Mouse (Mus musculus): ENCODE results near the gene Ube2cbp. TPM values are rescaled to one million over a fixed set of nuclear protein-coding genes. Genes with fewer than 3 reads are reported as not detected.

The Ube2cbp gene
- total and polyA plus RNA-seq, 3 experiments = 3.3 to 6.4 (median 5.5) TPM

DNA sequence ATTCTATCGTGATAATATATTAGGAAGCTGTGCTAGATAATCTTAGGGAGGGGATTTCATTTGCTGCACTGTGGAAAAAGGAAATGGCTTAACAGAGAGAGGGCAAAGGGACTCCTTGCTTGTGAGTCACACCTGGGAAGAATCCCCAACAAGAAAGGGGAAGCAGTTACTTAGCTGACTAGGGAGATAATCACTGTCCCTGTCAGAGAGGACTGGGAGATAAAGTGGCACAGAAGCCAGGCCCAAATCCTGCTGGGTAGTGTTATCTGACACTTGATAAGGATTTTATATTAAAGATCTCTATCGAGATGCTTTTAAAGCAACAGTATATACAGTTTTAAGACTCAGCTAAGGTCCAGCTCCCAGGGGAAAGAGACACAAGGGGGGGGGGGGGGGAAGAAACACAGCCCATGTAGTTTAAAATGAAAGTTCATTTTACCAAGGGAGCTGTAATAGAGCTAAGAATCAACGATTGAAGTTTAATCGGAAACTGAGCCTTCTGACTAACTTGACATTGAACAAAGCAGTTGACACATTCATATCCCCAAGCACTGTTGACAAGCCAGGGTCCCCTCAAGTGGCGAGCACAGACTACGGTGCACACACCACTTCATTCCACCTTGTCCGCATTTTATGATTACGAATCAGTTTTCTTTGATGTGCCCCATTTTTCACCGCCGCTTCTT lies 184.1 kb downstream of the Ube2cbp start:
- no peak overlapping the region for H3K9ac ChIP-seq (ENCODE audit: insufficient read depth, low read depth)
- DNase-seq (ENCODE audit: extremely low read depth) = no peak
- H3K9me3 ChIP-seq (replicated peaks; ENCODE audit: low read length) = peaks cover 6% of the 10 kb centered on the region
- TF ChIP-seq JUN (IDR thresholded peaks at IDR 0.05; ENCODE audit: insufficient read depth, low read depth, low read length) = no peak
- TF ChIP-seq ZMIZ1 (IDR thresholded peaks at IDR 0.05; ENCODE audit: low read depth, low read length) = no peak
- no peak for TF ChIP-seq ETS1 (conservative IDR thresholded peaks at IDR 0.05; ENCODE audit: low read depth, low read length)
- no peak for TF ChIP-seq EP300 (IDR thresholded peaks at IDR 0.05; ENCODE audit: low read length)
- no peak for TF ChIP-seq RAD21 (IDR thresholded peaks at IDR 0.05; ENCODE audit: low read depth, low read length)
- no peak for TF ChIP-seq MAFK (IDR thresholded peaks at IDR 0.05; ENCODE audit: insufficient replicate concordance, low read length)
- no peak for TF ChIP-seq MEF2A (IDR thresholded peaks at IDR 0.05; ENCODE audit: borderline replicate concordance, low read depth, low read length)
- TF ChIP-seq CTCF (conservative IDR thresholded peaks at IDR 0.05 in 1 of 2, IDR thresholded peaks at IDR 0.05 in 1 of 2; ENCODE audit: low read depth in 2 of 2, low read length in 2 of 2) = no peak
- no peak for TF ChIP-seq NELFE (IDR thresholded peaks at IDR 0.05; ENCODE audit: low read depth, low read length)
- no peak for TF ChIP-seq KAT2A (IDR thresholded peaks at IDR 0.05; ENCODE audit: insufficient replicate concordance, low read length)
- no peak for TF ChIP-seq SIN3A (IDR thresholded peaks at IDR 0.05; ENCODE audit: low read length)
- no peak for TF ChIP-seq CHD1 (IDR thresholded peaks at IDR 0.05; ENCODE audit: low read depth, low read length)
- TF ChIP-seq JUND (conservative IDR thresholded peaks at IDR 0.05; ENCODE audit: low read depth, low read length) = no peak
- no peak for TF ChIP-seq MYC (IDR thresholded peaks at IDR 0.05; ENCODE audit: low read depth, low read length)
- H3K4me2 ChIP-seq (ENCODE audit: insufficient read depth, low read depth, poor library complexity, severe bottlenecking) = no peak overlapping the region
- no peaks in the 10 kb centered on the region for H3K36me3 ChIP-seq (replicated peaks in 1 of 2; ENCODE audit: control insufficient read depth in 1 of 2, insufficient read depth in 1 of 2, low read length in 1 of 2)
- in situ Hi-C loops (cut with MboI; ENCODE audit: low pct_ligation_motif_present, low pct_unique_long_range_greater_than_20kb, low sequenced_read_pairs) (no loop called here), dilution Hi-C loops (cut with MboI; ENCODE audit: extremely low pct_ligation_motif_present, extremely low pct_unique_long_range_greater_than_20kb, low sequenced_read_pairs) (no loop called here)
- H3K27me3 ChIP-seq (replicated peaks) = no peaks in the 10 kb centered on the region
- peaks cover 0 to 4% of the 10 kb centered on the region in 2 experiments; a peak in 1 of 4 replicates for H3K4me1 ChIP-seq (ENCODE audit: control insufficient read depth in 1 of 2, insufficient read depth in 2 of 2)
- H3K4me3 ChIP-seq (replicated peaks in 1 of 3; ENCODE audit: low read depth in 2 of 3, low read length in 2 of 3, poor library complexity in 1 of 3) = no peak overlapping the region
- H3K27ac ChIP-seq (ENCODE audit: insufficient read depth, low read depth) = no peak overlapping the region
- H3K79me2 ChIP-seq (replicated peaks; ENCODE audit: control insufficient read depth, extremely low read depth, insufficient read depth, poor library complexity, severe bottlenecking) = no peaks in the 10 kb centered on the region

DNA sequence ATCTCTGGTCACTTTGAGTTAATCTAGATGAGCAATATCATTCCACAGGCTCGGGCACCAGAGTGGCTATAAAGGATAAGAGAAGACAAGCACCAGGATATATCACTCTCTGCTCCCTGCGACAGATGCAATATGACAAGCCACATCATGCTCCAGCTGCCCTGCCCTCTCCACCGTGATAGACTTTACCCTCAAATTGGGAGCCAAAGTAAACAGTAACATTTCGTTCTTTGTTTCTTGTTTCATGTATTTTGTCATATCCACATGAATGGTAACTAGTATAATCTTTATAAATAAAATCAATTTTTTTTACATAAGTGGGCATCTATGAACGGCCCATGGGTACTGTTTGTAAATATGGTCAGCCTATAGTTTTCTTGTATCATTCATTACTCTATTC lies 195.2 kb downstream of the Ube2cbp start:
- no peak for TF ChIP-seq MAX (IDR thresholded peaks at IDR 0.05; ENCODE audit: low read length)
- TF ChIP-seq NRF1 (IDR thresholded peaks at IDR 0.05; ENCODE audit: low read depth, low read length) = no peak
- no peak for TF ChIP-seq ELF1 (IDR thresholded peaks at IDR 0.05; ENCODE audit: low read depth, low read length)
- no peak for TF ChIP-seq MYC (IDR thresholded peaks at IDR 0.05; ENCODE audit: low read depth, low read length)
- TF ChIP-seq ZC3H11A (IDR thresholded peaks at IDR 0.05; ENCODE audit: low read depth, low read length) = no peak
- no peak for TF ChIP-seq ZMIZ1 (IDR thresholded peaks at IDR 0.05; ENCODE audit: low read depth, low read length)
- TF ChIP-seq CTCF (conservative IDR thresholded peaks at IDR 0.05 in 1 of 2, IDR thresholded peaks at IDR 0.05 in 1 of 2; ENCODE audit: low read depth in 2 of 2, low read length in 2 of 2) = no peak
- TF ChIP-seq BHLHE40 (IDR thresholded peaks at IDR 0.05; ENCODE audit: low read depth, low read length) = no peak
- Histone ChIP-seq H3K27me3 (replicated peaks) (no peaks in the 10 kb centered on the region), H3K4me1 (ENCODE audit: control insufficient read depth in 1 of 2, insufficient read depth in 2 of 2) (no peaks in the 10 kb centered on the region), H3K27ac (ENCODE audit: insufficient read depth, low read depth) (no peak overlapping the region), H3K9ac (ENCODE audit: insufficient read depth, low read depth) (no peak overlapping the region), H3K4me2 (ENCODE audit: insufficient read depth, low read depth, poor library complexity, severe bottlenecking) (no peak overlapping the region), H3K79me2 (replicated peaks; ENCODE audit: control insufficient read depth, extremely low read depth, insufficient read depth, poor library complexity, severe bottlenecking) (no peaks in the 10 kb centered on the region), H3K4me3 (replicated peaks in 1 of 3; ENCODE audit: low read depth in 2 of 3, low read length in 2 of 3, poor library complexity in 1 of 3) (no peak overlapping the region), H3K9me3 (replicated peaks; ENCODE audit: low read length) (no peaks in the 10 kb centered on the region), H3K36me3 (replicated peaks in 1 of 2; ENCODE audit: control insufficient read depth in 1 of 2, insufficient read depth in 1 of 2, low read length in 1 of 2) (no peaks in the 10 kb centered on the region)
- dilution Hi-C loops (cut with MboI; ENCODE audit: extremely low pct_ligation_motif_present, extremely low pct_unique_long_range_greater_than_20kb, low sequenced_read_pairs) (no loop called here), in situ Hi-C loops (cut with MboI; ENCODE audit: low pct_ligation_motif_present, low pct_unique_long_range_greater_than_20kb, low sequenced_read_pairs) (no loop called here)
- DNase-seq (ENCODE audit: extremely low read depth) = no peak

All from CH12.LX (cell line).